Mouse (Mus musculus): ENCODE results near the gene Dnah12. TPM values are rescaled to one million over a fixed set of nuclear protein-coding genes. Genes with fewer than 3 reads are reported as not detected.

The Dnah12 gene
- total and polyA plus RNA-seq, 3 experiments, result 0.04 to 0.10 TPM; not detected in 1

DNA sequence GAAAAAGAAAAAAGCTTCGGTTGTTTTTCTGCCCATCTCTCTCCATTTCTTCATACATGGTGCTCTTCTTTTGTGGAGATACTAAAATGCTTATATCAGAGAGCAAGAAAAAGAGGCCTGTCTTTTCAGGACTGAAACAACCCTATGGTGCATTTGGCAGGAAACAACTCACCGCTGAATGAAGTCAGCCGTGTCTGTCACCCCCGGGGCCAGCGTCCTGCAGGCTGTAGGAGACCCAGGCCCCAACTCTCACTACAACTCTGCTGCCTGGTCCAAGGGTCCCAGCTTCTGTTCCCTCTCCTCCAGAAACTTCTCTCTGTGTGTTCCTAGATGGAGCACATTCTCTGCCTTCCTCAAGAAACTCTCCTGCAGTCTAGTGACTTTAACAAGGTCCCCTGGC lies 175.2 kb downstream of the Dnah12 start:
- H3K4me3 ChIP-seq (ENCODE audit: control insufficient read depth in 1 of 2, insufficient read depth in 1 of 2, low read depth in 2 of 2, low read length in 2 of 2), result no peak overlapping the region
- H3K79me2 ChIP-seq (ENCODE audit: control insufficient read depth, insufficient read depth, low read length, poor library complexity), result no peaks in the 10 kb centered on the region
- peaks cover 0 to 3% of the 10 kb centered on the region in 2 experiments for H3K27me3 ChIP-seq (ENCODE audit: control insufficient read depth in 1 of 2, insufficient read depth in 2 of 2, low read length in 2 of 2)
- no peak for DNase-seq (ENCODE audit: low read depth, low spot score)
- no peaks in the 10 kb centered on the region; a peak in 1 of 4 replicates for H3K4me1 ChIP-seq (ENCODE audit: control insufficient read depth in 1 of 2, insufficient read depth in 2 of 2, low read length in 2 of 2)
- no peaks in the 10 kb centered on the region for H3K9me3 ChIP-seq (replicated peaks; ENCODE audit: insufficient read depth, low read length)
- no peak for TF ChIP-seq POLR2AphosphoS5 (IDR thresholded peaks at IDR 0.05; ENCODE audit: borderline replicate concordance, low read depth, low read length)
- no peak for TF ChIP-seq EP300 (IDR thresholded peaks at IDR 0.05; ENCODE audit: low read depth in 1 of 2, low read length in 2 of 2)
- no peak for TF ChIP-seq MYB (IDR thresholded peaks at IDR 0.05; ENCODE audit: low read depth, low read length)
- TF ChIP-seq MYC (IDR thresholded peaks at IDR 0.05; ENCODE audit: low read depth, low read length), result no peak
- no peak for TF ChIP-seq TAL1 (IDR thresholded peaks at IDR 0.05; ENCODE audit: low read length)
- TF ChIP-seq ZC3H11A (IDR thresholded peaks at IDR 0.05; ENCODE audit: low read depth, low read length), result no peak
- no peak for TF ChIP-seq HCFC1 (IDR thresholded peaks at IDR 0.05; ENCODE audit: low read depth, low read length)
- no peak for TF ChIP-seq KAT2A (conservative IDR thresholded peaks at IDR 0.05; ENCODE audit: low read depth, low read length)
- no peak for TF ChIP-seq BHLHE40 (IDR thresholded peaks at IDR 0.05; ENCODE audit: borderline replicate concordance, low read depth, low read length)
- TF ChIP-seq ZKSCAN1 (IDR thresholded peaks at IDR 0.05; ENCODE audit: low read depth, low read length), result no peak
- TF ChIP-seq SMC3 (IDR thresholded peaks at IDR 0.05; ENCODE audit: low read depth, low read length), result no peak
- TF ChIP-seq JUND (IDR thresholded peaks at IDR 0.05; ENCODE audit: low read depth, low read length), result no peak
- no peak for TF ChIP-seq ZNF384 (IDR thresholded peaks at IDR 0.05; ENCODE audit: low read depth, low read length)
- TF ChIP-seq GATA1 (IDR thresholded peaks at IDR 0.05; ENCODE audit: low read depth, low read length), result no peak
- no peak for TF ChIP-seq USF1 (IDR thresholded peaks at IDR 0.05; ENCODE audit: low read depth, low read length)
- no peak for TF ChIP-seq MAX (IDR thresholded peaks at IDR 0.05; ENCODE audit: low read length)
- TF ChIP-seq MAZ (IDR thresholded peaks at IDR 0.05; ENCODE audit: low read depth, low read length), result no peak
- no peak for TF ChIP-seq USF2 (IDR thresholded peaks at IDR 0.05; ENCODE audit: borderline replicate concordance in 1 of 2, insufficient read depth in 1 of 2, low read depth in 1 of 2, low read length in 2 of 2)
- no peak for TF ChIP-seq POLR2AphosphoS2 (IDR thresholded peaks at IDR 0.05; ENCODE audit: low read length)
- H3K9ac ChIP-seq (ENCODE audit: control insufficient read depth, low read depth, low read length, poor library complexity, severe bottlenecking), result no peak overlapping the region
- H3K27ac ChIP-seq (ENCODE audit: control insufficient read depth, low read depth, low read length), result no peak overlapping the region
- no peaks in the 10 kb centered on the region for H3K36me3 ChIP-seq (ENCODE audit: control insufficient read depth in 1 of 2, insufficient read depth in 2 of 2, low read length in 2 of 2)

DNA sequence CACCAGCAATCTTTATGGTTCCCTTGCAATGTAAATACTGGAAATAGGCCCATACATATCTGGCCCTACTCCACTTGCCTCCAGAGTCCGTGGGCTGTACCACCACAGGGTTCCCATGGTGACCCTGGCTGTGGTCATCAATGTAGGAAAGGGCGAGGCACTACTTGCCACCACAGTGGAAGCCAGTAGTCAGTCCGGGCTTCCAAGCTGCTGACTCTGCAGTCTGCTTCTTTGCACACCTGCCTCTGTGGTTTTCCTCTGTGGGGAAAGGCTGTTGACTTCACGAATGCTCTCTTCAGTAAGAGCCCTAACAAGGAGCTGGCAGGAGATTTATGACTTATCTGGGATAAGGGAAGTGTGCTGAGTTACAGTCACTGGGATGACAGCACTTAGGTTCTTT lies 185.7 kb downstream of the Dnah12 start:
- Histone ChIP-seq H3K9ac (ENCODE audit: control insufficient read depth, low read depth, low read length, poor library complexity, severe bottlenecking) (no peak overlapping the region), H3K79me2 (ENCODE audit: control insufficient read depth, insufficient read depth, low read length, poor library complexity) (no peaks in the 10 kb centered on the region), H3K4me1 (ENCODE audit: control insufficient read depth in 1 of 2, insufficient read depth in 2 of 2, low read length in 2 of 2) (no peaks in the 10 kb centered on the region), H3K9me3 (replicated peaks; ENCODE audit: insufficient read depth, low read length) (no peaks in the 10 kb centered on the region), H3K27ac (ENCODE audit: control insufficient read depth, low read depth, low read length) (no peak overlapping the region), H3K27me3 (ENCODE audit: control insufficient read depth in 1 of 2, insufficient read depth in 2 of 2, low read length in 2 of 2) (peaks cover 3 to 4% of the 10 kb centered on the region in 2 experiments; a peak in 3 of 4 replicates), H3K4me3 (ENCODE audit: control insufficient read depth in 1 of 2, insufficient read depth in 1 of 2, low read depth in 2 of 2, low read length in 2 of 2) (no peak overlapping the region), H3K36me3 (ENCODE audit: control insufficient read depth in 1 of 2, insufficient read depth in 2 of 2, low read length in 2 of 2) (no peaks in the 10 kb centered on the region)
- TF ChIP-seq POLR2A (IDR thresholded peaks at IDR 0.05; ENCODE audit: control insufficient read depth in 1 of 2, insufficient read depth in 1 of 2, low read depth in 1 of 2, low read length in 2 of 2, poor library complexity in 1 of 2) (no peak), POLR2AphosphoS2 (IDR thresholded peaks at IDR 0.05; ENCODE audit: low read length) (no peak), CTCF (IDR thresholded peaks at IDR 0.05 in 2 of 3, conservative IDR thresholded peaks at IDR 0.05 in 1 of 3; ENCODE audit: control insufficient read depth in 1 of 3, insufficient read depth in 1 of 3, low read depth in 2 of 3, low read length in 3 of 3, poor library complexity in 1 of 3, severe bottlenecking in 1 of 3) (no peak), HCFC1 (IDR thresholded peaks at IDR 0.05; ENCODE audit: low read depth, low read length) (no peak), SIN3A (IDR thresholded peaks at IDR 0.05; ENCODE audit: low read length) (no peak), JUND (IDR thresholded peaks at IDR 0.05; ENCODE audit: low read depth, low read length) (no peak), MYC (IDR thresholded peaks at IDR 0.05; ENCODE audit: low read depth, low read length) (no peak), NRF1 (IDR thresholded peaks at IDR 0.05; ENCODE audit: insufficient read depth, low read depth, low read length, poor library complexity, severe bottlenecking) (no peak), TAL1 (IDR thresholded peaks at IDR 0.05; ENCODE audit: low read length) (no peak), ELF1 (IDR thresholded peaks at IDR 0.05; ENCODE audit: low read depth, low read length) (no peak), TCF12 (IDR thresholded peaks at IDR 0.05; ENCODE audit: low read depth, low read length) (no peak), MYB (IDR thresholded peaks at IDR 0.05; ENCODE audit: low read depth, low read length) (no peak), GABPA (IDR thresholded peaks at IDR 0.05; ENCODE audit: low read depth, low read length) (no peak), MEF2A (IDR thresholded peaks at IDR 0.05; ENCODE audit: extremely low read depth, insufficient replicate concordance, low read depth, low read length, poor library complexity, severe bottlenecking) (no peak), MAX (IDR thresholded peaks at IDR 0.05; ENCODE audit: low read length) (no peak), CHD2 (IDR thresholded peaks at IDR 0.05; ENCODE audit: low read length) (no peak), POLR2AphosphoS5 (IDR thresholded peaks at IDR 0.05; ENCODE audit: borderline replicate concordance, low read depth, low read length) (no peak), KAT2A (conservative IDR thresholded peaks at IDR 0.05; ENCODE audit: low read depth, low read length) (no peak), EP300 (IDR thresholded peaks at IDR 0.05; ENCODE audit: low read depth in 1 of 2, low read length in 2 of 2) (no peak)
- no peak for DNase-seq (ENCODE audit: low read depth, low spot score)

Measured in MEL (cell line).